ENCODE assay signal across 9 mouse cellular contexts in genomic region chr1:133887044-133887443, GRCm38 (mm10). TPM values are rescaled to one million over a fixed set of nuclear protein-coding genes. Genes with fewer than 3 reads are reported as not detected.
DNase-seq lines count a peak whose midpoint lies in the region; ATAC-seq and TF ChIP-seq lines count a peak whose summit lies in the region.
"Had no signal": no experiment of that assay in that cellular context is flagged by ENCODE, and none has a peak within 500 bp of the region (broad histone marks: within the 10 kb centered on the region; RNA-seq: fewer than 3 reads in every experiment).

No protein-coding gene starts in this region.

- ATAC-seq in megakaryocyte-erythroid progenitor cell, adult 5-6 weeks (replicated peaks; ENCODE audit: low FRiP score, low TSS enrichment, poor library complexity, severe bottlenecking) = no peak

- peak; percentile 91 for DNase-seq in MEL (ENCODE audit: low read depth, low spot score)
- DNase-seq in cerebellum, adult 18-20 months = peak; percentile 67 to 78
- peak; percentile 68 to 73 for DNase-seq in frontal cortex, postnatal 10 days (ENCODE audit: low spot score in 2 of 2)
- peak; percentile 68 for DNase-seq in left cerebral cortex, postnatal 4 days
- DNase-seq in retina, embryonic 14.5 days (ENCODE audit: low spot score) = peak; percentile 82
- no peak for DNase-seq in spleen, adult 18-20 months
- DNase-seq in thymus, postnatal 10 days (ENCODE audit: low spot score in 2 of 2) = no peak

- no peak for TF ChIP-seq RAD21 in MEL (IDR thresholded peaks at IDR 0.05; ENCODE audit: low read depth, low read length)

- H3K79me2 ChIP-seq in MEL (ENCODE audit: control insufficient read depth, insufficient read depth, low read length, poor library complexity) = no peaks in the 10 kb centered on the region

- intact Hi-C loops in left cerebral cortex, postnatal 4 days (cut with DNase I) = no loop called here

- peak in 1 of 2 experiments; percentile 37; a peak in 1 of 4 replicates for TF ChIP-seq POLR2A in MEL (IDR thresholded peaks at IDR 0.05; ENCODE audit: control insufficient read depth in 1 of 2, insufficient read depth in 1 of 2, low read depth in 1 of 2, low read length in 2 of 2, poor library complexity in 1 of 2)

- no peaks in the 10 kb centered on the region for H3K27me3 ChIP-seq in MEL (ENCODE audit: control insufficient read depth in 1 of 2, insufficient read depth in 2 of 2, low read length in 2 of 2)

- H3K4me3 ChIP-seq in MEL (ENCODE audit: control insufficient read depth in 1 of 2, insufficient read depth in 1 of 2, low read depth in 2 of 2, low read length in 2 of 2) = peak overlapping the region; percentile 48 to 67

- TF ChIP-seq EP300 in MEL (IDR thresholded peaks at IDR 0.05; ENCODE audit: low read depth in 1 of 2, low read length in 2 of 2) = peak; percentile 6 to 49; a peak in 2 of 4 replicates

- no peak for TF ChIP-seq CTCF in MEL (IDR thresholded peaks at IDR 0.05 in 2 of 3, conservative IDR thresholded peaks at IDR 0.05 in 1 of 3; ENCODE audit: control insufficient read depth in 1 of 3, insufficient read depth in 1 of 3, low read depth in 2 of 3, low read length in 3 of 3, poor library complexity in 1 of 3, severe bottlenecking in 1 of 3)

- H3K9ac ChIP-seq in MEL (ENCODE audit: control insufficient read depth, low read depth, low read length, poor library complexity, severe bottlenecking) = peak overlapping the region; percentile 73

- peaks cover 0 to 18% of the 10 kb centered on the region in 2 experiments; a peak in 2 of 4 replicates for H3K36me3 ChIP-seq in MEL (ENCODE audit: control insufficient read depth in 1 of 2, insufficient read depth in 2 of 2, low read length in 2 of 2)

- peak overlapping the region; percentile 98 for H3K27ac ChIP-seq in MEL (ENCODE audit: control insufficient read depth, low read depth, low read length)
- H3K27ac ChIP-seq: kidney, postnatal 0 days had no signal

- H3K4me1 ChIP-seq in MEL (ENCODE audit: control insufficient read depth in 1 of 2, insufficient read depth in 2 of 2, low read length in 2 of 2) = peaks cover 5 to 52% of the 10 kb centered on the region in 2 experiments

- H3K9me3 ChIP-seq in MEL (replicated peaks; ENCODE audit: insufficient read depth, low read length) = no peaks in the 10 kb centered on the region

TF ChIP-seq in MEL, 35 proteins besides CTCF, POLR2A, EP300 and RAD21:
- no peak for TF ChIP-seq POLR2AphosphoS5 (IDR thresholded peaks at IDR 0.05; ENCODE audit: borderline replicate concordance, low read depth, low read length)
- no peak for TF ChIP-seq MAX (IDR thresholded peaks at IDR 0.05; ENCODE audit: low read length)
- no peak; the same call in 1 of the 2 replicates for TF ChIP-seq MXI1 (IDR thresholded peaks at IDR 0.05; ENCODE audit: low read depth, low read length)
- no peak for TF ChIP-seq ZKSCAN1 (IDR thresholded peaks at IDR 0.05; ENCODE audit: low read depth, low read length)
- 0 out of 2 replicates have a peak, but pooled peaks have one; percentile 80 for TF ChIP-seq CHD1 (IDR thresholded peaks at IDR 0.05; ENCODE audit: low read depth, low read length)
- no peak for TF ChIP-seq MEF2A (IDR thresholded peaks at IDR 0.05; ENCODE audit: extremely low read depth, insufficient replicate concordance, low read depth, low read length, poor library complexity, severe bottlenecking)
- TF ChIP-seq HCFC1 (IDR thresholded peaks at IDR 0.05; ENCODE audit: low read depth, low read length) = 0 out of 2 replicates have a peak, but pooled peaks have one; percentile 17
- no peak for TF ChIP-seq SMC3 (IDR thresholded peaks at IDR 0.05; ENCODE audit: low read depth, low read length)
- TF ChIP-seq MAFK (IDR thresholded peaks at IDR 0.05; ENCODE audit: borderline replicate concordance, low read depth, low read length) = no peak
- 0 out of 2 replicates have a peak, but pooled peaks have one; percentile 29 for TF ChIP-seq SIN3A (IDR thresholded peaks at IDR 0.05; ENCODE audit: low read length)
- TF ChIP-seq UBTF (IDR thresholded peaks at IDR 0.05; ENCODE audit: borderline replicate concordance, insufficient read depth, low read depth, low read length) = peak; percentile 89; the same call in 1 of the 2 replicates
- TF ChIP-seq NRF1 (IDR thresholded peaks at IDR 0.05; ENCODE audit: insufficient read depth, low read depth, low read length, poor library complexity, severe bottlenecking) = peak; percentile 73
- no peak for TF ChIP-seq CHD2 (IDR thresholded peaks at IDR 0.05; ENCODE audit: low read length)
- TF ChIP-seq ZC3H11A (IDR thresholded peaks at IDR 0.05; ENCODE audit: low read depth, low read length) = no peak
- 0 out of 2 replicates have a peak, but pooled peaks have one; percentile 12 for TF ChIP-seq RCOR1 (IDR thresholded peaks at IDR 0.05; ENCODE audit: low read depth, low read length)
- TF ChIP-seq USF1 (IDR thresholded peaks at IDR 0.05; ENCODE audit: low read depth, low read length) = no peak
- TF ChIP-seq GABPA (IDR thresholded peaks at IDR 0.05; ENCODE audit: low read depth, low read length) = no peak
- no peak for TF ChIP-seq MYC (IDR thresholded peaks at IDR 0.05; ENCODE audit: low read depth, low read length)
- peak; percentile 50 for TF ChIP-seq NELFE (IDR thresholded peaks at IDR 0.05; ENCODE audit: low read depth, low read length)
- 0 out of 2 replicates have a peak, but pooled peaks have one; percentile 12 for TF ChIP-seq ELF1 (IDR thresholded peaks at IDR 0.05; ENCODE audit: low read depth, low read length)
- TF ChIP-seq USF2 (IDR thresholded peaks at IDR 0.05; ENCODE audit: borderline replicate concordance in 1 of 2, insufficient read depth in 1 of 2, low read depth in 1 of 2, low read length in 2 of 2) = no peak
- no peak for TF ChIP-seq TAL1 (IDR thresholded peaks at IDR 0.05; ENCODE audit: low read length)
- TF ChIP-seq TBP (IDR thresholded peaks at IDR 0.05; ENCODE audit: low read depth, low read length) = peak; percentile 83
- no peak for TF ChIP-seq MYB (IDR thresholded peaks at IDR 0.05; ENCODE audit: low read depth, low read length)
- no peak for TF ChIP-seq JUND (IDR thresholded peaks at IDR 0.05; ENCODE audit: low read depth, low read length)
- peak; percentile 62 for TF ChIP-seq TCF12 (IDR thresholded peaks at IDR 0.05; ENCODE audit: low read depth, low read length)
- no peak for TF ChIP-seq ZMIZ1 (IDR thresholded peaks at IDR 0.05; ENCODE audit: low read depth, low read length)
- TF ChIP-seq ZNF384 (IDR thresholded peaks at IDR 0.05; ENCODE audit: low read depth, low read length) = no peak; the same call in 1 of the 2 replicates
- peak; percentile 70; the same call in 1 of the 2 replicates for TF ChIP-seq MAZ (IDR thresholded peaks at IDR 0.05; ENCODE audit: low read depth, low read length)
- TF ChIP-seq POLR2AphosphoS2 (IDR thresholded peaks at IDR 0.05; ENCODE audit: low read length) = no peak; the same call in 1 of the 2 replicates
- TF ChIP-seq BHLHE40 (IDR thresholded peaks at IDR 0.05; ENCODE audit: borderline replicate concordance, low read depth, low read length) = no peak
- no peak for TF ChIP-seq E2F4 (IDR thresholded peaks at IDR 0.05; ENCODE audit: borderline replicate concordance, low read depth, low read length)
- peak; percentile 64 for TF ChIP-seq ETS1 (IDR thresholded peaks at IDR 0.05; ENCODE audit: low read depth, low read length)
- no peak for TF ChIP-seq KAT2A (conservative IDR thresholded peaks at IDR 0.05; ENCODE audit: low read depth, low read length)
- no peak for TF ChIP-seq GATA1 (IDR thresholded peaks at IDR 0.05; ENCODE audit: low read depth, low read length)

RNA-seq across cellular contexts. Expression of gene Optc, which starts 20.8 kb away (rescaled TPM):
- 0.23 and 0.27 TPM in 2 replicates for total RNA-seq in MEL (2012; rRNA removed)
- polyA plus RNA-seq in MEL (2012; ENCODE audit: insufficient read depth in 1 of 2, insufficient read length in 2 of 2, low read depth in 1 of 2, low replicate concordance in 2 of 2, missing spikeins in 1 of 2) = under 1 TPM in 1 of 2 experiments, not detected in 1; 0.53 TPM
- 1 to 10 TPM; 2.3 to 2.7 TPM for total RNA-seq in left cerebral cortex, postnatal 4 days (2021)
- total RNA-seq in megakaryocyte-erythroid progenitor cell, adult 5-6 weeks (2014; fragmentation: Nextera tagmentation) = not detected in 2 replicates
- total RNA-seq in megakaryocyte-erythroid progenitor cell, adult 5-6 weeks (2017) = 2.0 TPM in 1 of 2 replicates, not detected in the other

RNA-seq across cellular contexts. Expression of gene Prelp, which starts 34.2 kb away (rescaled TPM):
- total RNA-seq in MEL (2012; rRNA removed) = not detected in 2 replicates
- not detected for polyA plus RNA-seq in MEL (2012; ENCODE audit: insufficient read depth in 1 of 2, insufficient read length in 2 of 2, low read depth in 1 of 2, low replicate concordance in 2 of 2, missing spikeins in 1 of 2)
- 1 to 10 TPM; 1.9 to 2.6 TPM for total RNA-seq in left cerebral cortex, postnatal 4 days (2021)
- total RNA-seq in megakaryocyte-erythroid progenitor cell, adult 5-6 weeks (2014; fragmentation: Nextera tagmentation) = 0.20 TPM in 1 of 2 replicates, not detected in the other
- not detected in 2 replicates for total RNA-seq in megakaryocyte-erythroid progenitor cell, adult 5-6 weeks (2017)

Comparison
In these comparisons a context has a peak if more than half of its experiments do, and no peak if none do; other contexts are left out.
1. DNase-seq: peak in MEL (single experiment), cerebellum, adult 18-20 months (2 of 2), frontal cortex, postnatal 10 days (2 of 2), left cerebral cortex, postnatal 4 days (single experiment) and retina, embryonic 14.5 days (single experiment); none in spleen, adult 18-20 months (0 of 2) and thymus, postnatal 10 days (0 of 2).